Mouse (Mus musculus): ENCODE measurements at regions not wholly inside any gene's neighbourhood (a gene's known extent, or its start where the extent isn't known, plus 50 kb on each side); places are given as distances from the start of the nearest gene placed in this dataset.
A peak's percentile ranks its signal among the peaks of the same experiment; 100 is the strongest.
"Not testable (repeated sequence)": the region's sequence is repeated elsewhere in the genome, so short reads cannot be mapped to it uniquely, and the experiment has no call there.

- DNase-seq = no peak
These were observed 174.2 kb upstream of the Cdkn3 start for GRCm38 (mm10) chr14:46586093-46586492.

GRCm38 (mm10) chr14:46578051-46579000 is 182.0 kb upstream of the Cdkn3 start:
- DNase-seq = no peak

- no peak for DNase-seq
These were observed 184.5 kb upstream of the Cdkn3 start for GRCm38 (mm10) chr14:46575889-46576288.

- DNase-seq = no peak
These were observed 184.9 kb upstream of the Cdkn3 start for GRCm38 (mm10) chr14:46575414-46575813.

- DNase-seq = no peak
These were observed 182.9 kb upstream of the Bmp4 start for GRCm38 (mm10) chr14:46573401-46573800.

- not testable (repeated sequence) for DNase-seq
These were observed 182.5 kb upstream of the Bmp4 start for GRCm38 (mm10) chr14:46572972-46573371.

GRCm38 (mm10) chr14:46571841-46572240 is 181.4 kb upstream of the Bmp4 start:
- no peak for DNase-seq

GRCm38 (mm10) chr14:46569273-46569672 is 178.8 kb upstream of the Bmp4 start:
- no peak for DNase-seq

GRCm38 (mm10) chr14:46567411-46567780 is 176.9 kb upstream of the Bmp4 start:
- DNase-seq = no peak

GRCm38 (mm10) chr14:46566681-46567410 is 176.4 kb upstream of the Bmp4 start:
- no peak for DNase-seq

- DNase-seq = peak; percentile 18
These were observed 174.5 kb upstream of the Bmp4 start for GRCm38 (mm10) chr14:46564998-46565397.

GRCm38 (mm10) chr14:46562016-46562415 is 171.5 kb upstream of the Bmp4 start:
- no peak for DNase-seq

GRCm38 (mm10) chr14:46553239-46553638 is 162.8 kb upstream of the Bmp4 start:
- DNase-seq = no peak

- no peak for DNase-seq
These were observed 155.7 kb upstream of the Bmp4 start for GRCm38 (mm10) chr14:46546146-46546545.

- no peak for DNase-seq
These were observed 149.2 kb upstream of the Bmp4 start for GRCm38 (mm10) chr14:46539466-46540187.

- no peak for DNase-seq
These were observed 145.7 kb upstream of the Bmp4 start for GRCm38 (mm10) chr14:46536002-46536762.

- DNase-seq = no peak
These were observed 142.2 kb upstream of the Bmp4 start for GRCm38 (mm10) chr14:46532697-46533096.

GRCm38 (mm10) chr14:46530452-46530851 is 140.0 kb upstream of the Bmp4 start:
- no peak for DNase-seq

- DNase-seq = no peak
These were observed 138.7 kb upstream of the Bmp4 start for GRCm38 (mm10) chr14:46529086-46529715.

GRCm38 (mm10) chr14:46517258-46517657 is 126.8 kb upstream of the Bmp4 start:
- DNase-seq = no peak

GRCm38 (mm10) chr14:46516285-46516684 is 125.8 kb upstream of the Bmp4 start:
- DNase-seq = no peak

All from cerebellum, adult 8-10 months (tissue).